Mouse (Mus musculus): ENCODE measurements at regions not wholly inside any gene's neighbourhood (a gene's known extent, or its start where the extent isn't known, plus 50 kb on each side); places are given as distances from the start of the nearest gene placed in this dataset.

GRCm38 (mm10) chr3:149262332-149262970 lies 272.1 kb upstream of the Adgrl2 start:
- Histone ChIP-seq H3K9me3 (ENCODE audit: control insufficient read depth, low read length) (no peaks in the 10 kb centered on the region), H3K4me1 (ENCODE audit: control insufficient read depth, insufficient read depth, low read length) (no peaks in the 10 kb centered on the region; the same call in 1 of the 2 replicates), H3K4me3 (ENCODE audit: low read depth, low read length) (no peak overlapping the region), H3K9ac (replicated peaks; ENCODE audit: low read depth, low read length) (no peak overlapping the region), H3K27ac (ENCODE audit: low read depth, low read length) (no peak overlapping the region), H3K36me3 (ENCODE audit: control insufficient read depth, insufficient read depth, low read length) (no peaks in the 10 kb centered on the region), H3K4me2 (ENCODE audit: low read depth, low read length) (no peak overlapping the region), H3K27me3 (ENCODE audit: control insufficient read depth, insufficient read depth, low read length) (no peaks in the 10 kb centered on the region)
- 76% methylated on average over 3 of the region's 3 CpGs for WGBS
- no peak for ATAC-seq (ENCODE audit: low read depth)

- no peak for ATAC-seq (ENCODE audit: low read depth)
- Histone ChIP-seq H3K27ac (ENCODE audit: low read depth, low read length) (no peak overlapping the region), H3K36me3 (ENCODE audit: control insufficient read depth, insufficient read depth, low read length) (no peaks in the 10 kb centered on the region), H3K9ac (replicated peaks; ENCODE audit: low read depth, low read length) (no peak overlapping the region), H3K27me3 (ENCODE audit: control insufficient read depth, insufficient read depth, low read length) (no peaks in the 10 kb centered on the region), H3K4me2 (ENCODE audit: low read depth, low read length) (no peak overlapping the region), H3K4me3 (ENCODE audit: low read depth, low read length) (no peak overlapping the region), H3K4me1 (ENCODE audit: control insufficient read depth, insufficient read depth, low read length) (peaks cover 4% of the 10 kb centered on the region; the same call in 1 of the 2 replicates), H3K9me3 (ENCODE audit: control insufficient read depth, low read length) (no peaks in the 10 kb centered on the region)
- 94% methylated on average over 6 of the region's 6 CpGs for WGBS
These were observed 271.4 kb upstream of the Adgrl2 start for GRCm38 (mm10) chr3:149261764-149262163.

- ATAC-seq (ENCODE audit: low read depth) = no peak
- H3K4me1 ChIP-seq (ENCODE audit: control insufficient read depth, insufficient read depth, low read length) = peaks cover 11% of the 10 kb centered on the region; the same call in 1 of the 2 replicates
- no peaks in the 10 kb centered on the region for H3K36me3 ChIP-seq (ENCODE audit: control insufficient read depth, insufficient read depth, low read length)
- WGBS = 57% methylated on average over 6 of the region's 6 CpGs
- H3K9me3 ChIP-seq (ENCODE audit: control insufficient read depth, low read length) = no peaks in the 10 kb centered on the region
- no peaks in the 10 kb centered on the region for H3K27me3 ChIP-seq (ENCODE audit: control insufficient read depth, insufficient read depth, low read length)
- H3K9ac ChIP-seq (replicated peaks; ENCODE audit: low read depth, low read length) = no peak overlapping the region
- no peak overlapping the region for H3K27ac ChIP-seq (ENCODE audit: low read depth, low read length)
- H3K4me3 ChIP-seq (ENCODE audit: low read depth, low read length) = no peak overlapping the region
- H3K4me2 ChIP-seq (ENCODE audit: low read depth, low read length) = no peak overlapping the region
These were observed 268.5 kb upstream of the Adgrl2 start for GRCm38 (mm10) chr3:149258826-149259225.

- H3K27me3 ChIP-seq (ENCODE audit: control insufficient read depth, insufficient read depth, low read length) = no peaks in the 10 kb centered on the region
- no peak overlapping the region for H3K27ac ChIP-seq (ENCODE audit: low read depth, low read length)
- no peaks in the 10 kb centered on the region for H3K36me3 ChIP-seq (ENCODE audit: control insufficient read depth, insufficient read depth, low read length)
- ATAC-seq (ENCODE audit: low read depth) = no peak
- no peak overlapping the region for H3K4me2 ChIP-seq (ENCODE audit: low read depth, low read length)
- H3K4me3 ChIP-seq (ENCODE audit: low read depth, low read length) = no peak overlapping the region
- H3K4me1 ChIP-seq (ENCODE audit: control insufficient read depth, insufficient read depth, low read length) = peaks cover 13% of the 10 kb centered on the region; the same call in 1 of the 2 replicates
- no peaks in the 10 kb centered on the region for H3K9me3 ChIP-seq (ENCODE audit: control insufficient read depth, low read length)
- WGBS = 30% methylated on average over 9 of the region's 9 CpGs
- H3K9ac ChIP-seq (replicated peaks; ENCODE audit: low read depth, low read length) = no peak overlapping the region
These were observed 266.5 kb upstream of the Adgrl2 start for GRCm38 (mm10) chr3:149256891-149257290.

- Histone ChIP-seq H3K27ac (ENCODE audit: low read depth, low read length) (no peak overlapping the region), H3K4me1 (ENCODE audit: control insufficient read depth, insufficient read depth, low read length) (peaks cover 13% of the 10 kb centered on the region; the same call in 1 of the 2 replicates), H3K9ac (replicated peaks; ENCODE audit: low read depth, low read length) (no peak overlapping the region), H3K36me3 (ENCODE audit: control insufficient read depth, insufficient read depth, low read length) (no peaks in the 10 kb centered on the region), H3K4me2 (ENCODE audit: low read depth, low read length) (no peak overlapping the region), H3K27me3 (ENCODE audit: control insufficient read depth, insufficient read depth, low read length) (no peaks in the 10 kb centered on the region), H3K9me3 (ENCODE audit: control insufficient read depth, low read length) (no peaks in the 10 kb centered on the region), H3K4me3 (ENCODE audit: low read depth, low read length) (no peak overlapping the region)
- 87% methylated on average over 6 of the region's 6 CpGs for WGBS
- no peak for ATAC-seq (ENCODE audit: low read depth)
These were observed 262.7 kb upstream of the Adgrl2 start for GRCm38 (mm10) chr3:149253080-149253479.

GRCm38 (mm10) chr3:149252144-149252543 lies 261.8 kb upstream of the Adgrl2 start:
- no peak overlapping the region for H3K4me2 ChIP-seq (ENCODE audit: low read depth, low read length)
- no peak overlapping the region for H3K4me3 ChIP-seq (ENCODE audit: low read depth, low read length)
- 18% methylated on average over 6 of the region's 6 CpGs for WGBS
- H3K27ac ChIP-seq (ENCODE audit: low read depth, low read length) = no peak overlapping the region
- H3K36me3 ChIP-seq (ENCODE audit: control insufficient read depth, insufficient read depth, low read length) = no peaks in the 10 kb centered on the region
- H3K27me3 ChIP-seq (ENCODE audit: control insufficient read depth, insufficient read depth, low read length) = no peaks in the 10 kb centered on the region
- H3K9me3 ChIP-seq (ENCODE audit: control insufficient read depth, low read length) = no peaks in the 10 kb centered on the region
- peaks cover 12% of the 10 kb centered on the region; the same call in 1 of the 2 replicates for H3K4me1 ChIP-seq (ENCODE audit: control insufficient read depth, insufficient read depth, low read length)
- no peak; the same call in 1 of the 2 replicates for ATAC-seq (ENCODE audit: low read depth)
- H3K9ac ChIP-seq (replicated peaks; ENCODE audit: low read depth, low read length) = no peak overlapping the region

- peak overlapping the region; percentile 62 for H3K27ac ChIP-seq (ENCODE audit: low read depth, low read length)
- ATAC-seq (ENCODE audit: low read depth) = peak; percentile 65
- WGBS = 27% methylated on average over 6 of the region's 6 CpGs
- no peak overlapping the region for H3K9ac ChIP-seq (replicated peaks; ENCODE audit: low read depth, low read length)
- H3K4me3 ChIP-seq (ENCODE audit: low read depth, low read length) = no peak overlapping the region
- no peaks in the 10 kb centered on the region for H3K36me3 ChIP-seq (ENCODE audit: control insufficient read depth, insufficient read depth, low read length)
- no peaks in the 10 kb centered on the region for H3K9me3 ChIP-seq (ENCODE audit: control insufficient read depth, low read length)
- peaks cover 2% of the 10 kb centered on the region; the same call in 1 of the 2 replicates for H3K4me1 ChIP-seq (ENCODE audit: control insufficient read depth, insufficient read depth, low read length)
- peak overlapping the region; percentile 38; the same call in 1 of the 2 replicates for H3K4me2 ChIP-seq (ENCODE audit: low read depth, low read length)
- H3K27me3 ChIP-seq (ENCODE audit: control insufficient read depth, insufficient read depth, low read length) = no peaks in the 10 kb centered on the region
These were observed 257.3 kb upstream of the Adgrl2 start for GRCm38 (mm10) chr3:149247626-149247987.

GRCm38 (mm10) chr3:149246935-149247625 lies 256.7 kb upstream of the Adgrl2 start:
- Histone ChIP-seq H3K4me3 (ENCODE audit: low read depth, low read length) (no peak overlapping the region), H3K27me3 (ENCODE audit: control insufficient read depth, insufficient read depth, low read length) (no peaks in the 10 kb centered on the region), H3K9me3 (ENCODE audit: control insufficient read depth, low read length) (no peaks in the 10 kb centered on the region), H3K4me2 (ENCODE audit: low read depth, low read length) (peak overlapping the region; percentile 38), H3K9ac (replicated peaks; ENCODE audit: low read depth, low read length) (no peak overlapping the region), H3K4me1 (ENCODE audit: control insufficient read depth, insufficient read depth, low read length) (peaks cover under 1% of the 10 kb centered on the region; the same call in 1 of the 2 replicates), H3K27ac (ENCODE audit: low read depth, low read length) (peak overlapping the region; percentile 62), H3K36me3 (ENCODE audit: control insufficient read depth, insufficient read depth, low read length) (no peaks in the 10 kb centered on the region)
- peak; percentile 75 for ATAC-seq (ENCODE audit: low read depth)
- 23% methylated on average over 10 of the region's 10 CpGs for WGBS

GRCm38 (mm10) chr3:149239664-149240063 lies 249.3 kb upstream of the Adgrl2 start:
- Histone ChIP-seq H3K9ac (replicated peaks; ENCODE audit: low read depth, low read length) (no peak overlapping the region), H3K4me2 (ENCODE audit: low read depth, low read length) (no peak overlapping the region), H3K36me3 (ENCODE audit: control insufficient read depth, insufficient read depth, low read length) (no peaks in the 10 kb centered on the region), H3K27ac (ENCODE audit: low read depth, low read length) (no peak overlapping the region), H3K9me3 (ENCODE audit: control insufficient read depth, low read length) (no peaks in the 10 kb centered on the region), H3K4me1 (ENCODE audit: control insufficient read depth, insufficient read depth, low read length) (no peaks in the 10 kb centered on the region), H3K27me3 (ENCODE audit: control insufficient read depth, insufficient read depth, low read length) (no peaks in the 10 kb centered on the region), H3K4me3 (ENCODE audit: low read depth, low read length) (no peak overlapping the region)
- WGBS = 93% methylated on average over 3 of the region's 3 CpGs
- no peak for ATAC-seq (ENCODE audit: low read depth)
